Mouse (Mus musculus): ENCODE results near the gene Gm5678. TPM values are rescaled to one million over a fixed set of nuclear protein-coding genes. Genes with fewer than 3 reads are reported as not detected.
A peak's percentile ranks its signal among the peaks of the same experiment; 100 is the strongest.

The Gm5678 gene
- polyA plus RNA-seq, 1 experiment from 2014 or later, result 8.0 TPM

DNA sequence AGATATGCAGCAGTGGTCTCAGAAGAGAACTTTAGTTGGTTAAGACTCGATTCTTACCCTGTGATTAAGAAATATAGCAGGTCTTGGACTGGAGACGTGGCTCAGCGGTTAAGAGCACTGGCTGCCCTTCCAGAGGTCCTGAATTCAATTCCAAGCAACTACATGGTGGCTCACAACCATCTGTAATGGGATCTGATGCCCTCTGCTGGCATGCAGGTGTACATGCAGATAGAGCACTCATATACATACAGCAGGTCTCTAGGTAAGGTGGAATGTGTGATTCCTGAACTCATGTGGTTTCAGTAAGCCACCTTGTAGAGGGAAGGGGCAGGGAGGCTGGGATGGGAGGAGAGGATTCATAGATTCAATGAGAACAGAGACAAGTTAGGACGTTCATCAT is 50.3 kb downstream of the Gm5678 start:
- Histone ChIP-seq H3K36me3 (ENCODE audit: control insufficient read depth, insufficient read depth, low read length) (no peaks in the 10 kb centered on the region), H3K9me3 (ENCODE audit: control insufficient read depth, low read length) (no peaks in the 10 kb centered on the region), H3K4me2 (replicated peaks; ENCODE audit: low read depth) (no peak overlapping the region), H3K4me1 (replicated peaks; ENCODE audit: control insufficient read depth, insufficient read depth) (no peaks in the 10 kb centered on the region), H3K27ac (replicated peaks) (no peak overlapping the region), H3K9ac (ENCODE audit: low read length) (no peak overlapping the region), H3K27me3 (ENCODE audit: control insufficient read depth, insufficient read depth, low read length) (no peaks in the 10 kb centered on the region), H3K4me3 (ENCODE audit: low read depth, low read length) (no peak overlapping the region)
- 75% methylated on average over 4 of the region's 4 CpGs for WGBS
- DNase-seq (ENCODE audit: low spot score) (no peak), ATAC-seq (ENCODE audit: low FRiP score, low TSS enrichment) (no peak)
- TF ChIP-seq EP300 (optimal IDR thresholded peaks at IDR 0.05) (no peak), CTCF (IDR thresholded peaks at IDR 0.05; ENCODE audit: low read depth) (peak; percentile 58)

GRCm38 (mm10) chr16:93679165-93679564 is 51.3 kb downstream of the Gm5678 start:
- no peak overlapping the region for H3K4me2 ChIP-seq (replicated peaks; ENCODE audit: low read depth)
- no peak for DNase-seq (ENCODE audit: low spot score)
- WGBS, result 46% methylated on average over 9 of the region's 9 CpGs
- no peak for TF ChIP-seq CTCF (IDR thresholded peaks at IDR 0.05; ENCODE audit: low read depth)
- peak overlapping the region; percentile 70 for H3K27ac ChIP-seq (replicated peaks)
- H3K27me3 ChIP-seq (ENCODE audit: control insufficient read depth, insufficient read depth, low read length), result no peaks in the 10 kb centered on the region
- no peaks in the 10 kb centered on the region for H3K4me1 ChIP-seq (replicated peaks; ENCODE audit: control insufficient read depth, insufficient read depth)
- no peak overlapping the region for H3K9ac ChIP-seq (ENCODE audit: low read length)
- no peaks in the 10 kb centered on the region for H3K9me3 ChIP-seq (ENCODE audit: control insufficient read depth, low read length)
- ATAC-seq (ENCODE audit: low FRiP score, low TSS enrichment), result no peak
- H3K4me3 ChIP-seq (ENCODE audit: low read depth, low read length), result no peak overlapping the region
- no peaks in the 10 kb centered on the region for H3K36me3 ChIP-seq (ENCODE audit: control insufficient read depth, insufficient read depth, low read length)

Other genes starting within 250 kb of the Gm5678 start
- 20.9 and 24.7 TPM in 2 replicates for gene Setd4, start 24.0 kb upstream of the Gm5678 start, polyA plus RNA-seq (2015; fragmentation: Nextera tagmentation; extraction: Ambion mirVana)
- 411 and 426 TPM in 2 replicates for gene Cbr1, start 22.2 kb upstream of the Gm5678 start, polyA plus RNA-seq (2015; fragmentation: Nextera tagmentation; extraction: Ambion mirVana)
- 208 and 229 TPM in 2 replicates for gene Cbr3, start 55.1 kb downstream of the Gm5678 start, polyA plus RNA-seq (2015; fragmentation: Nextera tagmentation; extraction: Ambion mirVana)
- 20.1 and 20.9 TPM in 2 replicates for gene Dop1b, start 83.8 kb downstream of the Gm5678 start, polyA plus RNA-seq (2015; fragmentation: Nextera tagmentation; extraction: Ambion mirVana)
- 12.4 and 17.9 TPM in 2 replicates for gene Morc3, start 204.0 kb downstream of the Gm5678 start, polyA plus RNA-seq (2015; fragmentation: Nextera tagmentation; extraction: Ambion mirVana)